Mouse (Mus musculus) megakaryocyte progenitor cell, adult 5-6 weeks (primary cell): ENCODE measurements around the gene Gpc1. TPM values are rescaled to one million over a fixed set of nuclear protein-coding genes. Genes with fewer than 3 reads are reported as not detected.

ENCODE experiments used
- total RNA-seq, 2 experiments: library from RNA; stranded (forward) in 1 of 2; stranded (reverse) in 1 of 2; fragments of 157-497, 149-512 nt in 1 of 2; fragments of 200-1000 nt in 1 of 2; gene quantifications; 2 replicates each; pipeline versions ENCODE4 v1.2.3 to v1.2.4; 2015 to 2017

Gpc1 gene
- total RNA-seq, 2 experiments from 2014 or later = 41.5 to 70.5 TPM

Other genes starting within 250 kb of the Gpc1 start
- not detected in 2 replicates for gene Olfr1412, start 245.9 kb upstream of the Gpc1 start, total RNA-seq (2015)
- gene Olfr1412, start 245.9 kb upstream of the Gpc1 start, total RNA-seq (2017) = not detected in 2 replicates
- not detected in 2 replicates for gene Olfr1411, start 237.2 kb upstream of the Gpc1 start, total RNA-seq (2015)
- gene Olfr1411, start 237.2 kb upstream of the Gpc1 start, total RNA-seq (2017) = not detected in 2 replicates
- not detected in 2 replicates for gene Olfr1410, start 225.9 kb upstream of the Gpc1 start, total RNA-seq (2015)
- not detected in 2 replicates for gene Olfr1410, start 225.9 kb upstream of the Gpc1 start, total RNA-seq (2017)
- not detected in 2 replicates for gene Olfr12, start 213.9 kb upstream of the Gpc1 start, total RNA-seq (2015)
- not detected in 2 replicates for gene Olfr12, start 213.9 kb upstream of the Gpc1 start, total RNA-seq (2017)
- 149 and 186 TPM in 2 replicates for gene Cops9, start 189.7 kb upstream of the Gpc1 start, total RNA-seq (2015)
- 108 and 180 TPM in 2 replicates for gene Cops9, start 189.7 kb upstream of the Gpc1 start, total RNA-seq (2017)
- 2.4 and 5.2 TPM in 2 replicates for gene Otos, start 182.8 kb upstream of the Gpc1 start, total RNA-seq (2015)
- gene Otos, start 182.8 kb upstream of the Gpc1 start, total RNA-seq (2017) = 2.7 and 5.0 TPM in 2 replicates
- 0.27 TPM in 1 of 2 replicates, not detected in the other for gene Ankmy1, start 71.3 kb downstream of the Gpc1 start, total RNA-seq (2015)
- gene Ankmy1, start 71.3 kb downstream of the Gpc1 start, total RNA-seq (2017) = 0.34 TPM in 1 of 2 replicates, not detected in the other
- gene Dusp28, start 75.3 kb downstream of the Gpc1 start, total RNA-seq (2015) = 8.5 and 10.0 TPM in 2 replicates
- gene Dusp28, start 75.3 kb downstream of the Gpc1 start, total RNA-seq (2017) = 2.2 and 2.9 TPM in 2 replicates
- 18.2 and 22.8 TPM in 2 replicates for gene Rnpepl1, start 79.1 kb downstream of the Gpc1 start, total RNA-seq (2015)
- gene Rnpepl1, start 79.1 kb downstream of the Gpc1 start, total RNA-seq (2017) = 11.4 and 15.7 TPM in 2 replicates
- 4.4 and 6.9 TPM in 2 replicates for gene Capn10, start 102.7 kb downstream of the Gpc1 start, total RNA-seq (2015)
- 8.2 and 9.2 TPM in 2 replicates for gene Capn10, start 102.7 kb downstream of the Gpc1 start, total RNA-seq (2017)
- 1.1 TPM in 2 replicates for gene Gpr35, start 119.2 kb downstream of the Gpc1 start, total RNA-seq (2015)
- gene Gpr35, start 119.2 kb downstream of the Gpc1 start, total RNA-seq (2017) = 0.74 and 1.6 TPM in 2 replicates
- not detected in 2 replicates for gene Aqp12, start 174.7 kb downstream of the Gpc1 start, total RNA-seq (2015)
- gene Aqp12, start 174.7 kb downstream of the Gpc1 start, total RNA-seq (2017) = not detected in 2 replicates